Comparison of ENCODE assay signal across 8 mouse cellular contexts in genomic region chr4:136144126-136144926, GRCm38 (mm10). TPM values are rescaled to one million over a fixed set of nuclear protein-coding genes. Genes with fewer than 3 reads are reported as not detected.
DNase-seq lines count a peak whose midpoint lies in the region; ATAC-seq and TF ChIP-seq lines count a peak whose summit lies in the region.

No protein-coding gene starts in this region.

- H3K4me1 ChIP-seq in cortical plate, adult 2 months (ENCODE audit: control insufficient read depth, insufficient read depth, low read length), result peaks cover 4% of the 10 kb centered on the region
- H3K4me1 ChIP-seq in lung, embryonic 15.5 days, result peaks cover 69% of the 10 kb centered on the region
- H3K4me1 ChIP-seq in olfactory bulb, adult 2 months (ENCODE audit: control insufficient read depth, insufficient read depth, low read length), result peaks cover 33% of the 10 kb centered on the region

- peak overlapping the region; percentile 97 for H3K9ac ChIP-seq in lung, embryonic 15.5 days

- no peaks in the 10 kb centered on the region for H3K9me3 ChIP-seq in lung, embryonic 15.5 days

- WGBS in lung, embryonic 15.5 days, result 1% methylated on average over 50 of the region's 50 CpGs
- under 1% methylated on average over 50 of the region's 50 CpGs for WGBS in olfactory bulb, adult 2 months

- TF ChIP-seq POLR2A in cortical plate, adult 2 months (IDR thresholded peaks at IDR 0.05; ENCODE audit: extremely low read depth, insufficient read depth, low read length), result no peak; the same call in 1 of the 2 replicates
- TF ChIP-seq POLR2A in olfactory bulb, adult 2 months (IDR thresholded peaks at IDR 0.05; ENCODE audit: insufficient read depth, low read depth, low read length), result 0 out of 2 replicates have a peak, but pooled peaks have one; percentile 9

- H3K27ac ChIP-seq in cortical plate, adult 2 months (ENCODE audit: insufficient read depth, low read length), result peak overlapping the region; percentile 99
- peak overlapping the region; percentile 99 for H3K27ac ChIP-seq in lung, embryonic 15.5 days
- H3K27ac ChIP-seq in olfactory bulb, adult 2 months (ENCODE audit: insufficient read depth, low read depth, low read length), result peak overlapping the region; percentile 70

- peak; percentile 2; the same call in 1 of the 2 replicates for ATAC-seq in lung, embryonic 15.5 days (ENCODE audit: borderline replicate concordance, extremely low read depth, low FRiP score, low TSS enrichment)
- ATAC-seq in monocyte, adult 5-6 weeks (replicated peaks; ENCODE audit: insufficient number of reproducible peaks, low FRiP score, low TSS enrichment, poor library complexity, severe bottlenecking), result no peak; the same call in 1 of the 2 replicates

- peak overlapping the region; percentile 70 for H3K4me3 ChIP-seq in cortical plate, adult 2 months (ENCODE audit: insufficient read depth, low read length)
- peak overlapping the region; percentile 92 for H3K4me3 ChIP-seq in lung, embryonic 15.5 days
- H3K4me3 ChIP-seq in olfactory bulb, adult 2 months (ENCODE audit: insufficient read depth, low read depth, low read length), result peak overlapping the region; percentile 63

- no peaks in the 10 kb centered on the region for H3K27me3 ChIP-seq in lung, embryonic 15.5 days

- H3K36me3 ChIP-seq in lung, embryonic 15.5 days, result no peaks in the 10 kb centered on the region

- no peak for TF ChIP-seq CTCF in cortical plate, adult 2 months (IDR thresholded peaks at IDR 0.05; ENCODE audit: extremely low read depth, insufficient read depth, low read length)
- TF ChIP-seq CTCF in olfactory bulb, adult 2 months (IDR thresholded peaks at IDR 0.05; ENCODE audit: insufficient read depth, low read depth, low read length), result no peak

- DNase-seq in MN1 (ENCODE audit: low spot score), result peak; percentile 46
- DNase-seq in heart, adult 8-10 months (ENCODE audit: low spot score), result peak; percentile 92
- peak; percentile 84 for DNase-seq in kidney, adult 18-20 months
- DNase-seq in urinary bladder, adult 2 months (ENCODE audit: low spot score), result peak; percentile 84

- peak overlapping the region; percentile 61 for H3K4me2 ChIP-seq in lung, embryonic 15.5 days

RNA-seq across cellular contexts. Expression of gene Id3, which starts 1.0 kb away (rescaled TPM):
- polyA plus RNA-seq in cortical plate, adult 2 months (2012; rRNA removed), result 75.7 and 82.9 TPM in 2 replicates
- 10 to 100 TPM; 41.4 to 71.3 (median 61.6) TPM for total RNA-seq in heart, adult 8-10 months (2022)
- 498 and 529 TPM in 2 replicates for polyA plus RNA-seq in lung, embryonic 15.5 days (2015; fragmentation: Nextera tagmentation; extraction: Ambion mirVana)
- not detected in 2 replicates for polyA plus RNA-seq in olfactory bulb, adult 2 months (2012; ENCODE audit: insufficient read depth, insufficient read length, low replicate concordance, missing spikeins)
- 272 and 386 TPM in 2 replicates for polyA plus RNA-seq in urinary bladder, adult 2 months (2012; rRNA removed)
- 4.9 to 16.7 TPM (median 8.5 TPM) in 3 replicates for total RNA-seq in monocyte, adult 5-6 weeks (2017)

RNA-seq across cellular contexts. Expression of gene E2f2, which starts 27.9 kb away (rescaled TPM):
- 0.67 and 0.78 TPM in 2 replicates for polyA plus RNA-seq in cortical plate, adult 2 months (2012; rRNA removed)
- total RNA-seq in heart, adult 8-10 months (2022), result 1 to 10 TPM in 1 of 4 experiments, under 1 TPM in 3; 0.38 to 2.1 (median 0.59) TPM
- 13.7 and 16.1 TPM in 2 replicates for polyA plus RNA-seq in lung, embryonic 15.5 days (2015; fragmentation: Nextera tagmentation; extraction: Ambion mirVana)
- polyA plus RNA-seq in olfactory bulb, adult 2 months (2012; ENCODE audit: insufficient read depth, insufficient read length, low replicate concordance, missing spikeins), result 129 TPM in 1 of 2 replicates, not detected in the other
- polyA plus RNA-seq in urinary bladder, adult 2 months (2012; rRNA removed), result 0.50 TPM in 2 replicates
- 18.1 to 19.7 TPM (median 18.4 TPM) in 3 replicates for total RNA-seq in monocyte, adult 5-6 weeks (2017)

Comparison
In these comparisons a context has a peak if more than half of its experiments do, and no peak if none do; other contexts are left out.
1. RNA of gene Id3, which starts 1.0 kb away (polyA plus RNA-seq): 498 to 529 TPM in lung, embryonic 15.5 days, 272 to 386 TPM in urinary bladder, adult 2 months and 75.7 to 82.9 TPM in cortical plate, adult 2 months; not detected in olfactory bulb, adult 2 months; every median in the first group is over 10 times any median in the second.
2. Peak in every context shown above with its lines, with median percentiles within 50 percentile points of each other: DNase-seq, H3K27ac ChIP-seq and H3K4me3 ChIP-seq.